Mouse (Mus musculus) liver, postnatal 0 days (tissue): ENCODE data around the gene Hsp90aa1.
A peak's percentile ranks its signal among the peaks of the same experiment; 100 is the strongest.

Experiments
- CTCF ChIP-seq: sonication (generic); IDR thresholded peaks from 2 replicates; pipeline ENCODE4 v1.5.1; 2016; ENCODE audit warnings: antibody characterized with exemption, low read depth
- EP300 ChIP-seq: IDR thresholded peaks from 2 replicates; pipeline ENCODE4 v1.6.1; 2016; ENCODE audit warnings: antibody characterized with exemption, low read depth, mild to moderate bottlenecking

- no peak for TF ChIP-seq CTCF
- peak; percentile 77; the same call in 1 of the 2 replicates for TF ChIP-seq EP300
Observed at GRCm38 (mm10) chr12:110696173-110696974, 6.2 kb downstream of the Hsp90aa1 start.
